Mouse (Mus musculus) ES-E14 (cell line): ENCODE data around the gene AI413582.

Experiments used
- CHD2 ChIP-seq: IDR thresholded peaks from 2 replicates; pipeline ENCODE4 v1.6.1; 2014; ENCODE audit warnings: mild to moderate bottlenecking, low read depth, low read length, inconsistent platforms
- HCFC1 ChIP-seq: IDR thresholded peaks from 2 replicates; pipeline ENCODE4 v1.6.1; 2012; ENCODE audit warnings: low read length, inconsistent platforms, borderline replicate concordance; ENCODE audit not compliant: insufficient read depth
- MAFK ChIP-seq: IDR thresholded peaks from 2 replicates; pipeline ENCODE4 v1.6.1; 2014; ENCODE audit warnings: mild to moderate bottlenecking, low read depth, low read length, inconsistent platforms; ENCODE audit not compliant: insufficient read depth
- ZC3H11A ChIP-seq: IDR thresholded peaks from 2 replicates; pipeline ENCODE4 v1.6.1; 2012; ENCODE audit warnings: low read depth, mild to moderate bottlenecking, inconsistent platforms, low read length, borderline replicate concordance
- ZNF384 ChIP-seq: IDR thresholded peaks from 2 replicates; pipeline ENCODE4 v1.6.1; 2012; ENCODE audit warnings: low read depth, low read length, inconsistent platforms

GRCm38 (mm10) chr17:27578487-27578886 lies 12.9 kb upstream of the AI413582 start:
- no peak for TF ChIP-seq HCFC1
- no peak for TF ChIP-seq ZC3H11A
- no peak for TF ChIP-seq MAFK
- TF ChIP-seq ZNF384, result no peak
- TF ChIP-seq CHD2, result no peak
